Mouse (Mus musculus) CH12.LX (cell line): ENCODE measurements at regions not wholly inside any gene's neighbourhood (a gene's known extent, or its start where the extent isn't known, plus 50 kb on each side); places are given as distances from the start of the nearest gene placed in this dataset.
A peak's percentile ranks its signal among the peaks of the same experiment; 100 is the strongest.

Experiments
- DNase-seq: peaks from one replicate; pipeline ENCODE4 v3.0.0-alpha.2; 2013; ENCODE audit errors: extremely low read depth
- H3K27ac ChIP-seq: 2 replicates; pipeline ENCODE4 v1.5.1; 2012; ENCODE audit warnings: low read depth, mild to moderate bottlenecking, control low read depth, moderate library complexity; ENCODE audit not compliant: insufficient read depth
- H3K27me3 ChIP-seq: replicated peaks from 2 replicates; pipeline ENCODE3; 2012; ENCODE audit warnings: inconsistent platforms
- H3K36me3 ChIP-seq, 2 experiments: replicated peaks in 1 of 2; 2 replicates each; pipeline versions ENCODE3 to v1.6.1; 2012; ENCODE audit warnings: inconsistent platforms in 1 of 2, low read length in 1 of 2, mild to moderate bottlenecking in 1 of 2, mixed read lengths in 1 of 2, moderate library complexity in 1 of 2; ENCODE audit not compliant: control insufficient read depth in 1 of 2, insufficient read depth in 1 of 2
- H3K4me1 ChIP-seq, 2 experiments: 2 replicates each; pipeline ENCODE4 v1.6.1; 2012; ENCODE audit warnings: inconsistent platforms in 1 of 2, moderate library complexity in 1 of 2; ENCODE audit not compliant: insufficient read depth in 2 of 2, control insufficient read depth in 1 of 2
- H3K4me2 ChIP-seq: 2 replicates; pipeline ENCODE4 v1.6.1; 2012; ENCODE audit warnings: low read depth, mild to moderate bottlenecking, control low read depth; ENCODE audit not compliant: poor library complexity, insufficient read depth, severe bottlenecking
- H3K4me3 ChIP-seq, 3 experiments: fragments of 150-350 bp in 1 of 3; sonication (generic) in 1 of 3; replicated peaks in 1 of 3; 2 replicates each; pipeline versions ENCODE3 to v1.5.1; 2011 to 2012; ENCODE audit warnings: low read depth in 2 of 3, low read length in 2 of 3, mild to moderate bottlenecking in 2 of 3, moderate library complexity in 2 of 3, control low read depth in 1 of 3, improper control_type of control experiment in 1 of 3, inconsistent platforms in 1 of 3, mixed read lengths in 1 of 3; ENCODE audit not compliant: poor library complexity in 1 of 3
- H3K79me2 ChIP-seq: replicated peaks from 2 replicates; pipeline ENCODE4 v1.6.1; 2012; ENCODE audit warnings: mild to moderate bottlenecking, moderate library complexity; ENCODE audit not compliant: control insufficient read depth, poor library complexity, insufficient read depth, severe bottlenecking; ENCODE audit errors: extremely low read depth
- H3K9ac ChIP-seq: 2 replicates; pipeline ENCODE4 v1.6.1; 2012; ENCODE audit warnings: low read depth, mild to moderate bottlenecking, control low read depth, moderate library complexity; ENCODE audit not compliant: insufficient read depth
- H3K9me3 ChIP-seq: replicated peaks from 2 replicates; pipeline ENCODE3; 2012; ENCODE audit warnings: low read length, inconsistent platforms, mixed read lengths
- CHD2 ChIP-seq: IDR thresholded peaks from 2 replicates; pipeline ENCODE4 v1.6.1; 2011; ENCODE audit warnings: low read length, improper control_type of control experiment
- CTCF ChIP-seq, 2 experiments: IDR thresholded peaks in 1 of 2; conservative IDR thresholded peaks in 1 of 2; 2 replicates each; pipeline ENCODE4 v1.5.1; 2011 to 2012; ENCODE audit warnings: low read depth in 2 of 2, low read length in 2 of 2, improper control_type of control experiment in 1 of 2, inconsistent platforms in 1 of 2, mild to moderate bottlenecking in 1 of 2, moderate library complexity in 1 of 2
- E2F4 ChIP-seq: IDR thresholded peaks from 2 replicates; pipeline ENCODE4 v1.6.1; 2011; ENCODE audit warnings: low read depth, low read length, improper control_type of control experiment; ENCODE audit not compliant: insufficient replicate concordance
- ELF1 ChIP-seq: IDR thresholded peaks from 2 replicates; pipeline ENCODE4 v1.6.1; 2014; ENCODE audit warnings: low read depth, mild to moderate bottlenecking, inconsistent platforms, low read length, improper control_type of control experiment
- EP300 ChIP-seq: IDR thresholded peaks from 2 replicates; pipeline ENCODE4 v1.6.1; 2011; ENCODE audit warnings: low read length, improper control_type of control experiment
- ETS1 ChIP-seq: conservative IDR thresholded peaks from 2 replicates; pipeline ENCODE4 v1.6.1; 2012; ENCODE audit warnings: low read depth, mild to moderate bottlenecking, inconsistent platforms, low read length, improper control_type of control experiment, moderate library complexity
- HCFC1 ChIP-seq: IDR thresholded peaks from 2 replicates; pipeline ENCODE4 v1.6.1; 2012; ENCODE audit warnings: low read depth, mild to moderate bottlenecking, inconsistent platforms, low read length, improper control_type of control experiment
- KAT2A ChIP-seq: IDR thresholded peaks from 2 replicates; pipeline ENCODE4 v1.6.1; 2012; ENCODE audit warnings: low read length, improper control_type of control experiment, inconsistent platforms; ENCODE audit not compliant: insufficient replicate concordance
- NELFE ChIP-seq: IDR thresholded peaks from 2 replicates; pipeline ENCODE4 v1.6.1; 2011; ENCODE audit warnings: low read depth, low read length, improper control_type of control experiment
- NRF1 ChIP-seq: IDR thresholded peaks from 2 replicates; pipeline ENCODE4 v1.6.1; 2014; ENCODE audit warnings: low read depth, mild to moderate bottlenecking, inconsistent platforms, low read length, improper control_type of control experiment, moderate library complexity
- POLR2A ChIP-seq: IDR thresholded peaks from 2 replicates; pipeline ENCODE4 v1.6.1; 2011; ENCODE audit warnings: low read depth, mild to moderate bottlenecking, improper control_type of control experiment, low read length
- SMC3 ChIP-seq: IDR thresholded peaks from 2 replicates; pipeline ENCODE4 v1.6.1; 2011; ENCODE audit warnings: low read depth, low read length, improper control_type of control experiment
- USF1 ChIP-seq: IDR thresholded peaks from 2 replicates; pipeline ENCODE4 v1.6.1; 2014; ENCODE audit warnings: low read depth, mild to moderate bottlenecking, inconsistent platforms, low read length, improper control_type of control experiment
- USF2 ChIP-seq: conservative IDR thresholded peaks from 2 replicates; pipeline ENCODE4 v1.6.1; 2011; ENCODE audit warnings: low read depth, low read length, improper control_type of control experiment
- ZC3H11A ChIP-seq: IDR thresholded peaks from 2 replicates; pipeline ENCODE4 v1.6.1; 2012; ENCODE audit warnings: low read depth, mild to moderate bottlenecking, inconsistent platforms, low read length, improper control_type of control experiment
- ZKSCAN1 ChIP-seq: IDR thresholded peaks from 2 replicates; pipeline ENCODE4 v1.6.1; 2012; ENCODE audit warnings: low read depth, inconsistent platforms, low read length, improper control_type of control experiment, borderline replicate concordance
- ZNF384 ChIP-seq: IDR thresholded peaks from 2 replicates; pipeline ENCODE4 v1.6.1; 2012; ENCODE audit warnings: low read depth, low read length, improper control_type of control experiment, inconsistent platforms
- dilution Hi-C: fragments of 300-500 bp; cut with MboI; formaldehyde crosslinking; loops from 2 replicates; pipeline ENCODE4 v1.14.3; 2020; ENCODE audit warnings: low sequenced_read_pairs; ENCODE audit not compliant: extremely low pct_unique_long_range_greater_than_20kb, extremely low pct_ligation_motif_present
- in situ Hi-C: fragments of 300-500 bp; cut with MboI; formaldehyde crosslinking; loops from 3 replicates; pipeline ENCODE4 v1.14.3; 2019; ENCODE audit warnings: low sequenced_read_pairs, low pct_ligation_motif_present, low pct_unique_long_range_greater_than_20kb, mixed read lengths

GRCm38 (mm10) chr17:84027275-84027674 is 160.5 kb downstream of the Zfp36l2 start:
- Histone ChIP-seq H3K4me2 (no peak overlapping the region), H3K27ac (no peak overlapping the region), H3K4me1 (peaks cover 7 to 24% of the 10 kb centered on the region in 2 experiments), H3K9ac (no peak overlapping the region), H3K9me3 (peaks cover 14% of the 10 kb centered on the region), H3K36me3 (no peaks in the 10 kb centered on the region), H3K27me3 (peaks cover 6% of the 10 kb centered on the region), H3K79me2 (no peaks in the 10 kb centered on the region), H3K4me3 (no peak overlapping the region)
- dilution Hi-C loops = no loop called here
- TF ChIP-seq USF1 (no peak), POLR2A (no peak), KAT2A (no peak), CTCF (conservative IDR thresholded peaks at IDR 0.05 in 1 of 2, IDR thresholded peaks at IDR 0.05 in 1 of 2; ENCODE audit: low read depth in 2 of 2, low read length in 2 of 2) (no peak), USF2 (no peak), SMC3 (no peak), E2F4 (no peak), ZNF384 (no peak), NELFE (no peak), ZC3H11A (no peak)
- in situ Hi-C loops = no loop called here
- DNase-seq = no peak

DNA sequence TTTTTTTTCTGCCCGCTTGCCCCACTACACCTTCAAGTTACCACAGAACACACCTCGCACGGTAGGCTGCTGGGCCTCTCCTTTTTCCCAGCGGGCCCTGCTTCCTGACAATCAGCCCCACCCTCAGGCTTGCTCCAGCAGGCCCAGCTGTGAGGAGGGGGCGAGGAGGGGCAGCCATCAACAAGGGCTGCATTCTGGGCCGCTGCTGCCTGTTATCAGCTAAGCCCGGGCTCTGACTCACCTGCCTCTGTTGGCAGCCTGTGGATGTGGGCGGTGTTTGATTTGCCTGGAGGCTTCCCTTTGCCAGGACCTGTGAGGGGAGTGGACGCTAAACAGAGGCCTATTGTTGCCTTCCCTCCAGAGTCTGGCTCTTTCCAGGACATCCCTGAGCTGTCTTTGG is 161.6 kb downstream of the Zfp36l2 start:
- no peak for DNase-seq
- peaks cover 14% of the 10 kb centered on the region for H3K9me3 ChIP-seq
- no peak overlapping the region for H3K4me2 ChIP-seq
- dilution Hi-C loops = no loop called here
- H3K27ac ChIP-seq = no peak overlapping the region
- no peaks in the 10 kb centered on the region for H3K79me2 ChIP-seq
- peak; percentile 49 for TF ChIP-seq ZNF384
- TF ChIP-seq HCFC1 = no peak
- TF ChIP-seq, all 38 proteins: peak for 1
- Histone ChIP-seq H3K9ac (no peak overlapping the region), H3K36me3 (no peaks in the 10 kb centered on the region), H3K4me1 (peaks cover 7 to 24% of the 10 kb centered on the region in 2 experiments), H3K4me3 (no peak overlapping the region), H3K27me3 (peaks cover 6% of the 10 kb centered on the region)
- in situ Hi-C loops = no loop called here

DNA sequence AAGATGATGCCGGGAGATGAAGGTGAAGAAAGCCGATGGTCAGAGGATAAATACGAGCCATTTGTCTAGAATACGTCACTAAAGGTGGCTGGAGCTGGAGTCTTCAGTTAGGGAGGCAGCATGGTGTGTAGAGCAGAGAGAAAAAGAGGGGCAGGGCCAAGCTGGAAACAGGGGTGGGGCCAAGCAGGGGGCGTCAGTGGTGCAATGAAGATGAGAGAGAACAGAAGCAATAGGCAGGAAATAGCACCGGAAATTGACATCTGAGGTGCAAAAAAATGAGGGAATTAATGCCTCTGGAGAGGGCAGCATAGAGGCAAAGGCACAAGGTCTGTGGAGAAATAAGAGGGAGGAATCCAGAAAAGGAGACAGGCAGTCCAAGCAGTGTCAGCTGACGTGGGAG is 165.4 kb downstream of the Zfp36l2 start:
- dilution Hi-C loops = no loop called here
- TF ChIP-seq ETS1 (no peak), USF2 (no peak), ELF1 (no peak), EP300 (no peak), CHD2 (no peak), ZKSCAN1 (no peak), NRF1 (no peak)
- TF ChIP-seq, all 38 proteins: peak for 0
- no peak overlapping the region for H3K4me3 ChIP-seq
- no peak overlapping the region for H3K27ac ChIP-seq
- H3K36me3 ChIP-seq = no peaks in the 10 kb centered on the region
- H3K4me1 ChIP-seq = peaks cover 4 to 14% of the 10 kb centered on the region in 2 experiments
- H3K9ac ChIP-seq = no peak overlapping the region
- no peak overlapping the region for H3K4me2 ChIP-seq
- H3K79me2 ChIP-seq = no peaks in the 10 kb centered on the region
- H3K9me3 ChIP-seq = peaks cover 11% of the 10 kb centered on the region
- in situ Hi-C loops = no loop called here
- peaks cover 2% of the 10 kb centered on the region for H3K27me3 ChIP-seq
- no peak for DNase-seq
